Mouse (Mus musculus) spleen, postnatal 14 days (tissue): ENCODE measurements around the gene Atp1a4.

ENCODE experiments used
- DNase-seq, 2 experiments: peaks; one replicate each; pipeline ENCODE4 v3.0.0; 2021 to 2022; ENCODE audit warnings: low spot score in 2 of 2

Gene Atp1a4

GRCm38 (mm10) chr1:172197851-172198250, 60.4 kb downstream of the Atp1a4 start:
- DNase-seq: no peak

- no peak for DNase-seq
Measured at GRCm38 (mm10) chr1:172197146-172197545, 61.1 kb downstream of the Atp1a4 start.

GRCm38 (mm10) chr1:172194435-172194834, 63.8 kb downstream of the Atp1a4 start:
- DNase-seq: no peak

GRCm38 (mm10) chr1:172192217-172192616, 66.0 kb downstream of the Atp1a4 start:
- DNase-seq: no peak

GRCm38 (mm10) chr1:172191578-172191977, 66.6 kb downstream of the Atp1a4 start:
- no peak for DNase-seq

- DNase-seq: no peak
Measured at GRCm38 (mm10) chr1:172188891-172189290, 69.3 kb downstream of the Atp1a4 start.

- DNase-seq: no peak
Measured at GRCm38 (mm10) chr1:172186401-172187289, 71.6 kb downstream of the Atp1a4 start.

GRCm38 (mm10) chr1:172183915-172184314, 74.3 kb downstream of the Atp1a4 start:
- no peak for DNase-seq

- DNase-seq: no peak
Measured at GRCm38 (mm10) chr1:172183056-172183455, 75.2 kb downstream of the Atp1a4 start.

GRCm38 (mm10) chr1:172181777-172182176, 76.4 kb downstream of the Atp1a4 start:
- no peak for DNase-seq

- DNase-seq: no peak
Measured at GRCm38 (mm10) chr1:172180881-172181280, 77.3 kb downstream of the Atp1a4 start.

GRCm38 (mm10) chr1:172179102-172179501, 79.1 kb downstream of the Atp1a4 start:
- no peak for DNase-seq

GRCm38 (mm10) chr1:172177791-172178190, 80.4 kb downstream of the Atp1a4 start:
- no peak for DNase-seq
